Mouse (Mus musculus) stomach, postnatal 0 days (tissue): ENCODE measurements around the gene Tmem14a. TPM values are rescaled to one million over a fixed set of nuclear protein-coding genes. Genes with fewer than 3 reads are reported as not detected.
"Not testable (repeated sequence)": the region's sequence is repeated elsewhere in the genome, so short reads cannot be mapped to it uniquely, and the experiment has no call there.

ENCODE experiments used
- ATAC-seq: fragments of 200-750 bp; cut with Nextera tagmentation; 2 replicates; pipeline ENCODE4 v1.8.0; 2017; ENCODE audit not compliant: low FRiP score, low TSS enrichment
- DNase-seq: peaks from one replicate; pipeline ENCODE4 v3.0.0-alpha.2; 2016; ENCODE audit warnings: low spot score
- H3K27ac ChIP-seq: fragments of 300-500 bp; sonication (generic); replicated peaks from 2 replicates; pipeline ENCODE4 v1.5.1; 2014; ENCODE audit warnings: mild to moderate bottlenecking, control low read depth
- H3K27me3 ChIP-seq: fragments of 300-500 bp; sonication (generic); 2 replicates; pipeline ENCODE4 v1.6.1; 2014; ENCODE audit warnings: low read length; ENCODE audit not compliant: control insufficient read depth, insufficient read depth
- H3K36me3 ChIP-seq: fragments of 300-500 bp; sonication (generic); 2 replicates; pipeline ENCODE4 v1.6.1; 2014; ENCODE audit warnings: low read length, mixed read lengths; ENCODE audit not compliant: control insufficient read depth, insufficient read depth
- H3K4me1 ChIP-seq: fragments of 300-500 bp; sonication (generic); replicated peaks from 2 replicates; pipeline ENCODE4 v1.6.1; 2014; ENCODE audit warnings: antibody characterized with exemption; ENCODE audit not compliant: control insufficient read depth, insufficient read depth
- H3K4me2 ChIP-seq: fragments of 300-500 bp; sonication (generic); replicated peaks from 2 replicates; pipeline ENCODE4 v1.6.1; 2014; ENCODE audit warnings: low read depth, mild to moderate bottlenecking, control low read depth, moderate library complexity
- H3K4me3 ChIP-seq: fragments of 300-500 bp; sonication (generic); 2 replicates; pipeline ENCODE4 v1.5.1; 2014; ENCODE audit warnings: low read depth, low read length, control low read depth
- H3K9ac ChIP-seq: fragments of 300-500 bp; sonication (generic); 2 replicates; pipeline ENCODE4 v1.6.1; 2014; ENCODE audit warnings: mild to moderate bottlenecking, low read length, control low read depth, mixed read lengths
- H3K9me3 ChIP-seq: fragments of 300-500 bp; sonication (generic); 2 replicates; pipeline ENCODE4 v1.6.1; 2016; ENCODE audit warnings: low read length; ENCODE audit not compliant: control insufficient read depth
- CTCF ChIP-seq: IDR thresholded peaks from 2 replicates; pipeline ENCODE4 v1.5.1; 2016; ENCODE audit warnings: antibody characterized with exemption, low read depth, mild to moderate bottlenecking, moderate library complexity
- EP300 ChIP-seq: optimal IDR thresholded peaks from 2 replicates; pipeline ENCODE3; 2016; ENCODE audit warnings: antibody characterized with exemption
- WGBS: fragments of 180-500 bp; shearing (Covaris S2); extraction: QIAGEN DNeasy Blood & Tissue Kit; methylation state at CpG from one replicate; pipeline ENCODE4 v1.1.7; 2014; 5-methylcytosine and 5-hydroxymethylcytosine counted together
- polyA plus RNA-seq: library from polyadenylated mRNA; unstranded; fragments of >200 nt; fragmentation: Nextera tagmentation; extraction: Ambion mirVana; gene quantifications from 2 replicates; pipeline ENCODE4 v1.2.1, GENCODE M21; 2015

Tmem14a gene
- 9.9 and 10.9 TPM in 2 replicates for polyA plus RNA-seq

- no peaks in the 10 kb centered on the region for H3K9me3 ChIP-seq
- H3K4me2 ChIP-seq = peak within 1 kb of the TSS; percentile 86
- H3K27me3 ChIP-seq = no peaks in the 10 kb centered on the region
- H3K9ac ChIP-seq = peak within 1 kb of the TSS; percentile 77
- DNase-seq (peak; percentile 91), ATAC-seq (peak; percentile 90)
- peak within 1 kb of the TSS; percentile 85 for H3K27ac ChIP-seq
- peak within 1 kb of the TSS; percentile 61 for H3K4me3 ChIP-seq
- no peaks in the 10 kb centered on the region for H3K36me3 ChIP-seq
- H3K4me1 ChIP-seq = no peaks in the 10 kb centered on the region
- 0% methylated on average over 17 of the region's 17 CpGs for WGBS
- TF ChIP-seq EP300 = no peak
- TF ChIP-seq CTCF = peak; percentile 97
Measured at GRCm38 (mm10) chr1:21218489-21218919, at the start of gene Tmem14a. TSS of gene Tmem14a (plus strand) at chr1:21218575.

GRCm38 (mm10) chr1:21185196-21185595 is 33.2 kb upstream of the Tmem14a start:
- WGBS = 96% methylated on average over 6 of the region's 6 CpGs
- ATAC-seq = no peak
- DNase-seq = no peak
- Histone ChIP-seq H3K4me3 (no peak overlapping the region), H3K36me3 (no peaks in the 10 kb centered on the region), H3K9me3 (no peaks in the 10 kb centered on the region), H3K27me3 (no peaks in the 10 kb centered on the region), H3K9ac (no peak overlapping the region), H3K27ac (no peak overlapping the region), H3K4me1 (no peaks in the 10 kb centered on the region), H3K4me2 (no peak overlapping the region)
- TF ChIP-seq EP300 (no peak), CTCF (no peak)

- TF ChIP-seq CTCF (no peak), EP300 (no peak)
- Histone ChIP-seq H3K27me3 (no peaks in the 10 kb centered on the region), H3K4me2 (no peak overlapping the region), H3K27ac (no peak overlapping the region), H3K9me3 (no peaks in the 10 kb centered on the region), H3K9ac (no peak overlapping the region), H3K4me3 (no peak overlapping the region), H3K4me1 (no peaks in the 10 kb centered on the region), H3K36me3 (no peaks in the 10 kb centered on the region)
- WGBS = 95% methylated on average over 1 of the region's 1 CpGs
- ATAC-seq = no peak
- DNase-seq = no peak
Measured at GRCm38 (mm10) chr1:21206241-21206640, 12.1 kb upstream of the Tmem14a start.

GRCm38 (mm10) chr1:21213537-21213936 is 4.8 kb upstream of the Tmem14a start:
- H3K36me3 ChIP-seq, DNase-seq, H3K27ac ChIP-seq, H3K9me3 ChIP-seq, H3K4me2 ChIP-seq, H3K4me1 ChIP-seq, H3K27me3 ChIP-seq, H3K9ac ChIP-seq, H3K4me3 ChIP-seq: not testable (repeated sequence)
- peak; percentile 50 for TF ChIP-seq CTCF
- ATAC-seq = 0 out of 2 replicates have a peak, but pooled peaks have one; percentile 16
- WGBS = 34% methylated on average over 2 of the region's 3 CpGs

- not testable (repeated sequence) for H3K4me1 ChIP-seq, H3K36me3 ChIP-seq, DNase-seq, ATAC-seq, H3K9me3 ChIP-seq, H3K4me2 ChIP-seq, H3K9ac ChIP-seq, H3K4me3 ChIP-seq, H3K27ac ChIP-seq, H3K27me3 ChIP-seq
- WGBS = 67% methylated on average over 6 of the region's 6 CpGs
Measured at GRCm38 (mm10) chr1:21213991-21214692, 4.2 kb upstream of the Tmem14a start.

- H3K27me3 ChIP-seq = no peaks in the 10 kb centered on the region
- H3K4me1 ChIP-seq = no peaks in the 10 kb centered on the region
- ATAC-seq (no peak), DNase-seq (no peak)
- no peak overlapping the region for H3K4me2 ChIP-seq
- H3K9me3 ChIP-seq = no peaks in the 10 kb centered on the region
- 88% methylated on average over 6 of the region's 6 CpGs for WGBS
- H3K27ac ChIP-seq = no peak overlapping the region
- H3K36me3 ChIP-seq = no peaks in the 10 kb centered on the region
- H3K9ac ChIP-seq = no peak overlapping the region
- no peak overlapping the region for H3K4me3 ChIP-seq
- TF ChIP-seq CTCF (no peak), EP300 (no peak)
Measured at GRCm38 (mm10) chr1:21227756-21228395, 9.5 kb downstream of the Tmem14a start.

- not testable (repeated sequence) for H3K36me3 ChIP-seq, DNase-seq, H3K27ac ChIP-seq, H3K9me3 ChIP-seq, H3K4me3 ChIP-seq, ATAC-seq, H3K4me1 ChIP-seq, H3K4me2 ChIP-seq, H3K9ac ChIP-seq, H3K27me3 ChIP-seq
- 66% methylated on average over 15 of the region's 15 CpGs for WGBS
Measured at GRCm38 (mm10) chr1:21228740-21229722, 10.7 kb downstream of the Tmem14a start.
